Mouse (Mus musculus): ENCODE measurements around the gene 1700013H16Rik.

DNA sequence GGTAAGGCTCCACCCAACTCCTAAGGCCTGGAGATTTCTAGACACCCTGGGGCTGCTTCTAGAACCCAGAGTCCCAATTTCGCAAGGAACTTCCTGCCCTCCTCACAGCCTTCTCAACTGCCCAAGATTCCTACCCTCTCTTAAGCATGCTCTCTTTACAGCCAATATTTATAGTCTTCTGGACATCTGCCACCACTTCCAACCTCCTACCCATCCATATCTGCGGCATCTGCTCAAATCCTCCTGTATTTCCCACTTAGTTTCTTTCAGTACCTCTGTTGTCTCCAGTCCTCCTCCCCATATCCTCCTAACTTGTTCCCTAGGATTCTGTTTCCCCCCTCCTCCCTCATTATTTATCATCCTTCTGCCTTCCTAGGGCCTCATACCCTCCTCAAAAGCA is 58.4 kb downstream of the 1700013H16Rik start:
- no peak for TF ChIP-seq POLR2A (IDR thresholded peaks at IDR 0.05; ENCODE audit: low read depth, low read length)
- TF ChIP-seq CTCF (IDR thresholded peaks at IDR 0.05; ENCODE audit: borderline replicate concordance, insufficient read depth, low read length): no peak
